Comparison of ENCODE assay signal across 9 mouse cellular contexts in the genomic region with DNA sequence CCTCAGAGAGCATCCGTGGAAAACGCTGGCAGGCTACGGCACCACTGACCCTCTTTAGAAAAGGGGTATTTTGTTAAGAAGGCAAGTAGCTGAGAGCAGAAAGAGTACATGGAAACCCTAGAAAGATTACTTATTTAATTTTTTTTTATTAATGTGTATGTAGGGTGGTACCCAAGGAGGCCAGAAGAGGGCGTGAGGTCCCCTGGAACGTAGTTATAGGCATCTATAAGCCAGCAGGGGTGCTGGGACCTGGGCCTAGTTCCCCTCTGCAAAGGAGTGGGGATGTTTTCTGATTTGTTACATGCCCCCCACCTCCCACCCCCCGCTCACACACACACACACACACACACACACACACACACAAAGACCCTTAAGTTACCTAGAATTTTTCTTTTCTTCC.
A peak's percentile ranks its signal among the peaks of the same experiment; 100 is the strongest.
DNase-seq lines count a peak whose midpoint lies in the region; ATAC-seq and TF ChIP-seq lines count a peak whose summit lies in the region.
"Had no signal": no experiment of that assay in that cellular context is flagged by ENCODE, and none has a peak within 500 bp of the region (broad histone marks: within the 10 kb centered on the region; RNA-seq: fewer than 3 reads in every experiment).

No protein-coding gene starts in this region.

- H3K4me2 ChIP-seq in forebrain, embryonic 14.5 days (ENCODE audit: low read length), result peak overlapping the region; percentile 29
- no peak overlapping the region for H3K4me2 ChIP-seq in forebrain, embryonic 11.5 days (ENCODE audit: low read depth, low read length, severe bottlenecking)
- no peak overlapping the region for H3K4me2 ChIP-seq in liver, embryonic 12.5 days
- peak overlapping the region; percentile 18 for H3K4me2 ChIP-seq in midbrain, embryonic 13.5 days (replicated peaks)

- no peak; the same call in 1 of the 2 replicates for TF ChIP-seq CTCF in liver, adult 2 months (IDR thresholded peaks at IDR 0.05; ENCODE audit: low read depth, low read length)
- TF ChIP-seq CTCF in E14TG2a.4 (conservative IDR thresholded peaks at IDR 0.05; ENCODE audit: low read length), result peak; percentile 20; the same call in 1 of the 2 replicates
- TF ChIP-seq CTCF in thymus, adult 2 months (IDR thresholded peaks at IDR 0.05; ENCODE audit: borderline replicate concordance, control insufficient read depth, extremely low read depth, insufficient read depth, low read length, poor library complexity), result no peak

- H3K27ac ChIP-seq in forebrain, embryonic 14.5 days (ENCODE audit: low read depth, low read length), result no peak overlapping the region
- no peak overlapping the region for H3K27ac ChIP-seq in forebrain, embryonic 11.5 days (ENCODE audit: low read depth, low read length)
- H3K27ac ChIP-seq in liver, adult 2 months (replicated peaks; ENCODE audit: insufficient read depth, low read depth, low read length), result no peak overlapping the region
- H3K27ac ChIP-seq in liver, embryonic 12.5 days, result no peak overlapping the region
- peak overlapping the region; percentile 45; the same call in 1 of the 2 replicates for H3K27ac ChIP-seq in midbrain, embryonic 13.5 days
- no peak overlapping the region for H3K27ac ChIP-seq in thymus, adult 2 months (ENCODE audit: control insufficient read depth, insufficient read depth, low read length)

- H3K9ac ChIP-seq in forebrain, embryonic 14.5 days (ENCODE audit: low read length), result no peak overlapping the region
- no peak overlapping the region for H3K9ac ChIP-seq in forebrain, embryonic 11.5 days (ENCODE audit: low read length)
- H3K9ac ChIP-seq in liver, adult 2 months (ENCODE audit: low read depth, low read length), result 0 out of 2 replicates have a peak overlapping the region, but pooled peaks have one; percentile 8
- H3K9ac ChIP-seq in liver, embryonic 12.5 days, result no peak overlapping the region
- 0 out of 2 replicates have a peak overlapping the region, but pooled peaks have one; percentile 3 for H3K9ac ChIP-seq in midbrain, embryonic 13.5 days (replicated peaks)
- H3K9ac ChIP-seq: hindbrain, embryonic 15.5 days had no signal

- H3K9me3 ChIP-seq in forebrain, embryonic 14.5 days (replicated peaks; ENCODE audit: control insufficient read depth, low read length), result no peaks in the 10 kb centered on the region
- H3K9me3 ChIP-seq in forebrain, embryonic 11.5 days (ENCODE audit: control insufficient read depth, low read length), result no peaks in the 10 kb centered on the region
- no peaks in the 10 kb centered on the region for H3K9me3 ChIP-seq in liver, embryonic 12.5 days (replicated peaks)
- no peaks in the 10 kb centered on the region for H3K9me3 ChIP-seq in E14TG2a.4 (ENCODE audit: low read length)
- no peaks in the 10 kb centered on the region for H3K9me3 ChIP-seq in midbrain, embryonic 13.5 days
- H3K9me3 ChIP-seq: hindbrain, embryonic 15.5 days had no signal

- no peak for TF ChIP-seq POLR2A in liver, adult 2 months (IDR thresholded peaks at IDR 0.05; ENCODE audit: extremely low read depth, insufficient read depth, low read length)
- TF ChIP-seq POLR2A in thymus, adult 2 months (IDR thresholded peaks at IDR 0.05; ENCODE audit: control insufficient read depth, extremely low read depth, insufficient read depth, low read length, poor library complexity), result no peak

- peaks cover 17% of the 10 kb centered on the region; the same call in 1 of the 2 replicates for H3K79me2 ChIP-seq in liver, adult 2 months (ENCODE audit: control insufficient read depth, insufficient read depth, low read length)

- WGBS in forebrain, embryonic 14.5 days, result 88% methylated on average over 6 of the region's 6 CpGs
- 91% methylated on average over 6 of the region's 6 CpGs for WGBS in forebrain, embryonic 11.5 days
- 91% methylated on average over 6 of the region's 6 CpGs for WGBS in liver, adult 2 months
- 84% methylated on average over 6 of the region's 6 CpGs for WGBS in liver, embryonic 12.5 days (ENCODE audit: insufficient replicate concordance)
- WGBS in midbrain, embryonic 13.5 days, result 88% methylated on average over 6 of the region's 6 CpGs
- WGBS in thymus, adult 2 months, result 96% methylated on average over 6 of the region's 6 CpGs

- H3K4me3 ChIP-seq in forebrain, embryonic 14.5 days (ENCODE audit: low read depth, low read length), result no peak overlapping the region
- no peak overlapping the region for H3K4me3 ChIP-seq in forebrain, embryonic 11.5 days (ENCODE audit: low read depth, low read length)
- H3K4me3 ChIP-seq in liver, adult 2 months (ENCODE audit: insufficient read depth, low read depth, low read length), result no peak overlapping the region
- H3K4me3 ChIP-seq in liver, embryonic 12.5 days, result no peak overlapping the region
- no peak overlapping the region for H3K4me3 ChIP-seq in E14TG2a.4 (replicated peaks; ENCODE audit: low read length)
- no peak overlapping the region for H3K4me3 ChIP-seq in midbrain, embryonic 13.5 days (replicated peaks)
- H3K4me3 ChIP-seq in thymus, adult 2 months (ENCODE audit: control insufficient read depth, insufficient read depth, low read length), result no peak overlapping the region
- H3K4me3 ChIP-seq: hindbrain, embryonic 15.5 days had no signal

- peak; percentile 30 for DNase-seq in forebrain, embryonic 14.5 days (ENCODE audit: low spot score)
- no peak for DNase-seq in forebrain, embryonic 11.5 days (ENCODE audit: low spot score)
- no peak for DNase-seq in liver, adult 2 months (ENCODE audit: extremely low read depth, low read depth, low spot score)
- DNase-seq in embryo, embryonic 9.5 days (ENCODE audit: extremely low spot score), result no peak
- DNase-seq in thymus, adult 2 months, result no peak

- H3K4me1 ChIP-seq in forebrain, embryonic 14.5 days (ENCODE audit: control insufficient read depth, insufficient read depth, low read length), result peaks cover 18% of the 10 kb centered on the region; the same call in 1 of the 2 replicates
- H3K4me1 ChIP-seq in forebrain, embryonic 11.5 days (replicated peaks; ENCODE audit: control insufficient read depth, insufficient read depth, low read length), result peaks cover 11% of the 10 kb centered on the region
- H3K4me1 ChIP-seq in liver, adult 2 months (ENCODE audit: control insufficient read depth, insufficient read depth, low read length), result peaks cover 5% of the 10 kb centered on the region
- peaks cover 33% of the 10 kb centered on the region for H3K4me1 ChIP-seq in liver, embryonic 12.5 days
- peaks cover 11% of the 10 kb centered on the region for H3K4me1 ChIP-seq in E14TG2a.4 (replicated peaks; ENCODE audit: low read depth, low read length)
- H3K4me1 ChIP-seq in midbrain, embryonic 13.5 days (replicated peaks), result peaks cover 51% of the 10 kb centered on the region
- peaks cover 7% of the 10 kb centered on the region for H3K4me1 ChIP-seq in thymus, adult 2 months (replicated peaks; ENCODE audit: control insufficient read depth, insufficient read depth, low read length)

- H3K27me3 ChIP-seq in forebrain, embryonic 14.5 days (replicated peaks; ENCODE audit: control insufficient read depth, insufficient read depth, low read length), result no peaks in the 10 kb centered on the region
- H3K27me3 ChIP-seq in forebrain, embryonic 11.5 days (ENCODE audit: control insufficient read depth, insufficient read depth, low read length), result peaks cover 5% of the 10 kb centered on the region; the same call in 1 of the 2 replicates
- no peaks in the 10 kb centered on the region for H3K27me3 ChIP-seq in liver, adult 2 months (ENCODE audit: control insufficient read depth, insufficient read depth, low read length)
- H3K27me3 ChIP-seq in liver, embryonic 12.5 days (replicated peaks), result 0 out of 2 replicates have a peak, but pooled peaks cover 6% of the 10 kb centered on the region
- peaks cover 20% of the 10 kb centered on the region for H3K27me3 ChIP-seq in E14TG2a.4 (ENCODE audit: insufficient read depth, low read length)
- H3K27me3 ChIP-seq in midbrain, embryonic 13.5 days, result no peaks in the 10 kb centered on the region
- H3K27me3 ChIP-seq in thymus, adult 2 months (ENCODE audit: control insufficient read depth, insufficient read depth, low read length), result no peaks in the 10 kb centered on the region; the same call in 1 of the 2 replicates
- H3K27me3 ChIP-seq: hindbrain, embryonic 15.5 days had no signal

- peaks cover 2% of the 10 kb centered on the region; the same call in 1 of the 2 replicates for H3K36me3 ChIP-seq in forebrain, embryonic 14.5 days (ENCODE audit: control insufficient read depth, insufficient read depth, low read length)
- no peaks in the 10 kb centered on the region for H3K36me3 ChIP-seq in forebrain, embryonic 11.5 days (ENCODE audit: control insufficient read depth, insufficient read depth, low read length)
- H3K36me3 ChIP-seq in liver, adult 2 months (ENCODE audit: control insufficient read depth, insufficient read depth, low read length), result peaks cover under 1% of the 10 kb centered on the region
- no peaks in the 10 kb centered on the region; the same call in 1 of the 2 replicates for H3K36me3 ChIP-seq in liver, embryonic 12.5 days
- no peaks in the 10 kb centered on the region for H3K36me3 ChIP-seq in E14TG2a.4 (ENCODE audit: insufficient read depth, low read length)
- H3K36me3 ChIP-seq in midbrain, embryonic 13.5 days, result 0 out of 2 replicates have a peak, but pooled peaks cover 3% of the 10 kb centered on the region
- H3K36me3 ChIP-seq in thymus, adult 2 months (ENCODE audit: control insufficient read depth, insufficient read depth, low read length), result no peaks in the 10 kb centered on the region
- H3K36me3 ChIP-seq: hindbrain, embryonic 15.5 days had no signal

- no peak for ATAC-seq in forebrain, embryonic 14.5 days
- ATAC-seq in forebrain, embryonic 11.5 days (replicated peaks; ENCODE audit: low FRiP score), result no peak
- no peak for ATAC-seq in liver, embryonic 12.5 days
- no peak for ATAC-seq in midbrain, embryonic 13.5 days

Comparison
In these comparisons a context has a peak if more than half of its experiments do, and no peak if none do; other contexts are left out.
1. H3K4me2 ChIP-seq: peak in forebrain, embryonic 14.5 days (single experiment) and midbrain, embryonic 13.5 days (single experiment); none in forebrain, embryonic 11.5 days (single experiment) and liver, embryonic 12.5 days (single experiment).
2. H3K9ac ChIP-seq: peak in liver, adult 2 months (single experiment) and midbrain, embryonic 13.5 days (single experiment); none in forebrain, embryonic 14.5 days (single experiment), forebrain, embryonic 11.5 days (single experiment) and liver, embryonic 12.5 days (single experiment).